Comparison of ENCODE assay signal across 22 mouse cellular contexts in genomic region chr11:43189817-43190593, GRCm38 (mm10). TPM values are rescaled to one million over a fixed set of nuclear protein-coding genes. Genes with fewer than 3 reads are reported as not detected.
DNase-seq lines count a peak whose midpoint lies in the region; TF ChIP-seq lines count a peak whose summit lies in the region.
"Had no signal": no experiment of that assay in that cellular context is flagged by ENCODE, and none has a peak within 500 bp of the region (broad histone marks: within the 10 kb centered on the region; RNA-seq: fewer than 3 reads in every experiment).

No protein-coding gene starts in this region.

- H3K27ac ChIP-seq in left cerebral cortex, adult 2 months, result no peak overlapping the region
- peak overlapping the region; percentile 13; the same call in 1 of the 2 replicates for H3K27ac ChIP-seq in cortical plate, adult 2 months (ENCODE audit: insufficient read depth, low read length)
- H3K27ac ChIP-seq: embryonic facial prominence, embryonic 13.5 days; forebrain, embryonic 12.5 days; gastrocnemius, adult 2 months; heart, embryonic 13.5 days; hindbrain, embryonic 12.5 days had no signal

- no peak for TF ChIP-seq CTCF in left cerebral cortex, adult 2 months (IDR thresholded peaks at IDR 0.05)
- no peak for TF ChIP-seq CTCF in cortical plate, adult 2 months (IDR thresholded peaks at IDR 0.05; ENCODE audit: extremely low read depth, insufficient read depth, low read length)

- H3K4me1 ChIP-seq in cortical plate, adult 2 months (ENCODE audit: control insufficient read depth, insufficient read depth, low read length), result no peaks in the 10 kb centered on the region
- H3K4me1 ChIP-seq: embryonic facial prominence, embryonic 13.5 days; forebrain, embryonic 12.5 days; hindbrain, embryonic 12.5 days had no signal

- intact Hi-C loops in left cerebral cortex, postnatal 25 days (cut with DNase I), result no loop called here
- intact Hi-C loops in left cerebral cortex, adult 2 months (cut with DNase I), result loop anchor here (5.0 kb wide), 1 partner anchor 93 kb away; no protein-coding TSS in a partner anchor

- TF ChIP-seq POLR2A in cortical plate, adult 2 months (IDR thresholded peaks at IDR 0.05; ENCODE audit: extremely low read depth, insufficient read depth, low read length), result no peak

- DNase-seq in frontal cortex, postnatal 36 days (ENCODE audit: low spot score in 2 of 2), result peak; percentile 9 to 42
- DNase-seq in frontal cortex, postnatal 14 days (ENCODE audit: low spot score in 2 of 2), result no peak
- peak; percentile 13 to 80 for DNase-seq in left cerebral cortex, postnatal 25 days (ENCODE audit: low spot score in 2 of 2)
- no peak for DNase-seq in left cerebral cortex, adult 2 months (ENCODE audit: extremely low spot score in 1 of 2, low spot score in 2 of 2)
- DNase-seq in 3T3-L1 (ENCODE audit: low read depth, low spot score), result peak; percentile 26
- DNase-seq in B cell, adult 2 months, result no peak
- DNase-seq: adrenal gland, postnatal 10 days; cerebellum, adult 11-12 months; cerebellum, adult 9-10 months; cerebellum, postnatal 25 days; gastrocnemius, adult 2 months; gastrocnemius, postnatal 25 days; heart, postnatal 4 days had no signal

- H3K4me3 ChIP-seq in left cerebral cortex, adult 2 months, result no peak overlapping the region
- no peak overlapping the region for H3K4me3 ChIP-seq in cortical plate, adult 2 months (ENCODE audit: insufficient read depth, low read length)
- H3K4me3 ChIP-seq: embryonic facial prominence, embryonic 13.5 days; forebrain, embryonic 12.5 days; gastrocnemius, adult 2 months; heart, embryonic 13.5 days; hindbrain, embryonic 12.5 days had no signal

RNA-seq across cellular contexts. Expression of gene Atp10b, which starts 40.3 kb away (rescaled TPM):
- total RNA-seq in left cerebral cortex, postnatal 25 days (2021), result under 1 TPM; 0.80 to 0.89 TPM
- total RNA-seq in left cerebral cortex, adult 2 months (2021), result under 1 TPM; 0.32 to 0.54 TPM
- 0.95 and 1.2 TPM in 2 replicates for polyA plus RNA-seq in cortical plate, adult 2 months (2012; rRNA removed)
- total RNA-seq: gastrocnemius, adult 2 months; gastrocnemius, postnatal 25 days; granulocyte monocyte progenitor cell, adult 5-6 weeks; heart, postnatal 4 days had no signal
- polyA plus RNA-seq: CD4-positive, CD25-positive, alpha-beta regulatory T cell, adult 4 months; G1E; heart, postnatal 0 days had no signal

Comparison
In these comparisons a context has a peak if more than half of its experiments do, and no peak if none do; other contexts are left out.
1. DNase-seq: peak in frontal cortex, postnatal 36 days (2 of 2), left cerebral cortex, postnatal 25 days (2 of 2) and 3T3-L1 (single experiment); none in frontal cortex, postnatal 14 days (0 of 2), left cerebral cortex, adult 2 months (0 of 2) and B cell, adult 2 months (0 of 2).